Mouse (Mus musculus): Measurements from ENCODE around the gene Gbp4. TPM values are rescaled to one million over a fixed set of nuclear protein-coding genes. Genes with fewer than 3 reads are reported as not detected.

The Gbp4 gene
- polyA plus RNA-seq, 1 experiment from 2014 or later, result 2.0 TPM

Other genes with a start within 250 kb of the Gbp4 start
- gene Abcg3, start 156.9 kb downstream of the Gbp4 start, polyA plus RNA-seq (2015; fragmentation: Nextera tagmentation; extraction: Ambion mirVana), result 1.5 and 1.9 TPM in 2 replicates
- gene Gbp9, start within 50 bp of the Gbp4 start, polyA plus RNA-seq (2015; fragmentation: Nextera tagmentation; extraction: Ambion mirVana), result 4.0 and 4.2 TPM in 2 replicates
- 0.80 and 1.8 TPM in 2 replicates for gene Gbp8, start within 50 bp of the Gbp4 start, polyA plus RNA-seq (2015; fragmentation: Nextera tagmentation; extraction: Ambion mirVana)
- gene Gbp10, start 99.9 kb upstream of the Gbp4 start, polyA plus RNA-seq (2015; fragmentation: Nextera tagmentation; extraction: Ambion mirVana), result 0.06 and 0.49 TPM in 2 replicates
- gene Gm43302, start 154.1 kb upstream of the Gbp4 start, polyA plus RNA-seq (2015; fragmentation: Nextera tagmentation; extraction: Ambion mirVana), result 0.06 TPM in 1 of 2 replicates, not detected in the other
- 2.0 and 2.9 TPM in 2 replicates for gene Gbp6, start 154.1 kb upstream of the Gbp4 start, polyA plus RNA-seq (2015; fragmentation: Nextera tagmentation; extraction: Ambion mirVana)

Data from lung, embryonic 16.5 days (tissue).